Mouse (Mus musculus) cortical plate, adult 2 months (tissue): ENCODE results near the gene Kcna3.

Experiments used
- CTCF ChIP-seq: fragments of 200-500 bp; IDR thresholded peaks from 2 replicates; pipeline ENCODE4 v1.5.1; 2011; ENCODE audit warnings: mild to moderate bottlenecking, control low read depth, low read length; ENCODE audit not compliant: insufficient read depth; ENCODE audit errors: extremely low read depth
- POLR2A ChIP-seq: fragments of 200-500 bp; IDR thresholded peaks from 2 replicates; pipeline ENCODE4 v1.6.1; 2011; ENCODE audit warnings: mild to moderate bottlenecking, low read length, control low read depth; ENCODE audit not compliant: insufficient read depth; ENCODE audit errors: extremely low read depth

GRCm38 (mm10) chr3:106996186-106996585 lies 39.8 kb upstream of the Kcna3 start:
- TF ChIP-seq CTCF (no peak), POLR2A (no peak)
